Mouse (Mus musculus) embryonic facial prominence, embryonic 10.5 days (tissue): Measurements from ENCODE around the gene Tex261. TPM values are rescaled to one million over a fixed set of nuclear protein-coding genes. Genes with fewer than 3 reads are reported as not detected.
A peak's percentile ranks its signal among the peaks of the same experiment; 100 is the strongest.

Experiments
- DNase-seq: peaks from one replicate; pipeline ENCODE4 v3.0.0-alpha.2; 2017; ENCODE audit warnings: low spot score
- H3K27ac ChIP-seq: fragments of 300-500 bp; sonication (generic); replicated peaks from 2 replicates; pipeline ENCODE4 v1.5.1; 2016; ENCODE audit warnings: mild to moderate bottlenecking
- H3K27me3 ChIP-seq: fragments of 300-500 bp; sonication (generic); replicated peaks from 2 replicates; pipeline ENCODE4 v1.6.1; 2016; ENCODE audit warnings: low read depth, mild to moderate bottlenecking; ENCODE audit not compliant: poor library complexity, severe bottlenecking
- H3K36me3 ChIP-seq: fragments of 300-500 bp; sonication (generic); replicated peaks from 2 replicates; pipeline ENCODE4 v1.6.1; 2016; ENCODE audit warnings: mild to moderate bottlenecking, moderate library complexity
- H3K4me1 ChIP-seq: fragments of 300-500 bp; sonication (generic); 2 replicates; pipeline ENCODE4 v1.6.1; 2016
- H3K4me3 ChIP-seq: fragments of 300-500 bp; sonication (generic); 2 replicates; pipeline ENCODE4 v1.5.1; 2016; ENCODE audit warnings: mild to moderate bottlenecking, moderate library complexity
- H3K9me3 ChIP-seq: fragments of 300-500 bp; sonication (generic); 2 replicates; pipeline ENCODE4 v1.6.1; 2016; ENCODE audit warnings: mild to moderate bottlenecking
- WGBS: fragments of 180-500 bp; shearing (Covaris S2); methylation state at CpG from one replicate; pipeline ENCODE4 v1.1.7; 2016; 5-methylcytosine and 5-hydroxymethylcytosine counted together
- polyA plus RNA-seq: library from polyadenylated mRNA; unstranded; fragments of >200 nt; fragmentation: Nextera tagmentation; extraction: Ambion mirVana; gene quantifications from 2 replicates; pipeline ENCODE4 v1.2.1, GENCODE M21; 2016

Tex261 gene
- polyA plus RNA-seq, 1 experiment from 2014 or later, result 76.0 TPM

GRCm38 (mm10) chr6:83745466-83745865 is 30.1 kb downstream of the Tex261 start:
- WGBS, result 54% methylated on average over 2 of the region's 2 CpGs
- Histone ChIP-seq H3K27me3 (peaks cover 80% of the 10 kb centered on the region), H3K27ac (no peak overlapping the region), H3K36me3 (no peaks in the 10 kb centered on the region), H3K9me3 (no peaks in the 10 kb centered on the region), H3K4me1 (peaks cover 50% of the 10 kb centered on the region), H3K4me3 (no peak overlapping the region)
- no peak for DNase-seq

- H3K27me3 ChIP-seq, result peaks cover 76% of the 10 kb centered on the region
- no peak for DNase-seq
- H3K27ac ChIP-seq, result no peak overlapping the region
- peaks cover 42% of the 10 kb centered on the region for H3K4me1 ChIP-seq
- no peaks in the 10 kb centered on the region for H3K36me3 ChIP-seq
- WGBS, result 55% methylated on average over 5 of the region's 5 CpGs
- H3K4me3 ChIP-seq, result no peak overlapping the region
- H3K9me3 ChIP-seq, result no peaks in the 10 kb centered on the region
Measured at GRCm38 (mm10) chr6:83744557-83744956, 31.1 kb downstream of the Tex261 start.

- WGBS, result 54% methylated on average over 5 of the region's 5 CpGs
- H3K4me1 ChIP-seq, result peaks cover 38% of the 10 kb centered on the region
- no peak for DNase-seq
- peaks cover 72% of the 10 kb centered on the region for H3K27me3 ChIP-seq
- no peak overlapping the region for H3K27ac ChIP-seq
- no peaks in the 10 kb centered on the region for H3K9me3 ChIP-seq
- no peak overlapping the region for H3K4me3 ChIP-seq
- no peaks in the 10 kb centered on the region for H3K36me3 ChIP-seq
Measured at GRCm38 (mm10) chr6:83744126-83744525, 31.5 kb downstream of the Tex261 start.

- no peak overlapping the region for H3K27ac ChIP-seq
- H3K9me3 ChIP-seq, result no peaks in the 10 kb centered on the region
- peaks cover 63% of the 10 kb centered on the region for H3K27me3 ChIP-seq
- H3K4me3 ChIP-seq, result no peak overlapping the region
- H3K36me3 ChIP-seq, result no peaks in the 10 kb centered on the region
- no peak for DNase-seq
- WGBS, result 62% methylated on average over 5 of the region's 5 CpGs
- peaks cover 30% of the 10 kb centered on the region for H3K4me1 ChIP-seq
Measured at GRCm38 (mm10) chr6:83743212-83743611, 32.4 kb downstream of the Tex261 start.

GRCm38 (mm10) chr6:83742761-83743160 is 32.9 kb downstream of the Tex261 start, which contains the start of gene Atp6v1b1:
Atp6v1b1 (plus strand) TSS chr6:83742990.
- H3K4me3 ChIP-seq, result no peak within 1 kb of the TSS
- H3K9me3 ChIP-seq, result no peaks in the 10 kb centered on the region
- no peak for DNase-seq
- peaks cover 30% of the 10 kb centered on the region for H3K4me1 ChIP-seq
- 56% methylated on average over 5 of the region's 5 CpGs for WGBS
- peaks cover 59% of the 10 kb centered on the region for H3K27me3 ChIP-seq
- no peak within 1 kb of the TSS for H3K27ac ChIP-seq
- no peaks in the 10 kb centered on the region for H3K36me3 ChIP-seq

- Histone ChIP-seq H3K36me3 (no peaks in the 10 kb centered on the region), H3K27ac (no peak overlapping the region), H3K27me3 (peaks cover 35% of the 10 kb centered on the region), H3K4me3 (no peak overlapping the region), H3K4me1 (peaks cover 11% of the 10 kb centered on the region), H3K9me3 (peaks cover 8% of the 10 kb centered on the region)
- no peak for DNase-seq
- 79% methylated on average over 6 of the region's 6 CpGs for WGBS
Measured at GRCm38 (mm10) chr6:83738596-83738995, 37.0 kb downstream of the Tex261 start.

GRCm38 (mm10) chr6:83737311-83737710 is 38.3 kb downstream of the Tex261 start:
- no peaks in the 10 kb centered on the region for H3K36me3 ChIP-seq
- H3K27me3 ChIP-seq, result peaks cover 25% of the 10 kb centered on the region; the same call in 1 of the 2 replicates
- WGBS, result 33% methylated on average over 13 of the region's 13 CpGs
- no peak for DNase-seq
- H3K9me3 ChIP-seq, result peaks cover 8% of the 10 kb centered on the region
- no peak overlapping the region for H3K27ac ChIP-seq
- peaks cover 7% of the 10 kb centered on the region for H3K4me1 ChIP-seq
- no peak overlapping the region for H3K4me3 ChIP-seq

- no peaks in the 10 kb centered on the region for H3K36me3 ChIP-seq
- DNase-seq, result peak; percentile 82
- H3K9me3 ChIP-seq, result peaks cover 8% of the 10 kb centered on the region
- H3K4me1 ChIP-seq, result no peaks in the 10 kb centered on the region
- H3K27me3 ChIP-seq, result peaks cover 43% of the 10 kb centered on the region
- H3K27ac ChIP-seq, result no peak overlapping the region
- WGBS, result 30% methylated on average over 5 of the region's 5 CpGs
- H3K4me3 ChIP-seq, result no peak overlapping the region
Measured at GRCm38 (mm10) chr6:83731128-83731527, 44.5 kb downstream of the Tex261 start.

GRCm38 (mm10) chr6:83729350-83729970 is 46.2 kb downstream of the Tex261 start:
- Histone ChIP-seq H3K27me3 (peaks cover 40% of the 10 kb centered on the region), H3K9me3 (peaks cover 8% of the 10 kb centered on the region), H3K4me1 (no peaks in the 10 kb centered on the region), H3K4me3 (no peak overlapping the region), H3K27ac (no peak overlapping the region), H3K36me3 (no peaks in the 10 kb centered on the region)
- no peak for DNase-seq
- 73% methylated on average over 14 of the region's 14 CpGs for WGBS

GRCm38 (mm10) chr6:83728488-83728887 is 47.1 kb downstream of the Tex261 start:
- H3K9me3 ChIP-seq, result no peaks in the 10 kb centered on the region
- peaks cover 48% of the 10 kb centered on the region for H3K27me3 ChIP-seq
- H3K4me1 ChIP-seq, result no peaks in the 10 kb centered on the region
- WGBS, result 91% methylated on average over 3 of the region's 3 CpGs
- DNase-seq, result no peak
- H3K27ac ChIP-seq, result no peak overlapping the region
- no peaks in the 10 kb centered on the region for H3K36me3 ChIP-seq
- no peak overlapping the region for H3K4me3 ChIP-seq

- Histone ChIP-seq H3K27me3 (peaks cover 56% of the 10 kb centered on the region), H3K27ac (no peak overlapping the region), H3K4me3 (no peak overlapping the region), H3K4me1 (no peaks in the 10 kb centered on the region; the same call in 1 of the 2 replicates), H3K9me3 (no peaks in the 10 kb centered on the region), H3K36me3 (no peaks in the 10 kb centered on the region)
- no peak for DNase-seq
- 42% methylated on average over 4 of the region's 4 CpGs for WGBS
Measured at GRCm38 (mm10) chr6:83727178-83727577, 48.4 kb downstream of the Tex261 start.

- H3K27ac ChIP-seq, result no peak overlapping the region
- 15% methylated on average over 6 of the region's 6 CpGs for WGBS
- no peak for DNase-seq
- no peaks in the 10 kb centered on the region for H3K9me3 ChIP-seq
- H3K4me3 ChIP-seq, result no peak overlapping the region
- no peaks in the 10 kb centered on the region for H3K36me3 ChIP-seq
- H3K4me1 ChIP-seq, result no peaks in the 10 kb centered on the region; the same call in 1 of the 2 replicates
- peaks cover 81% of the 10 kb centered on the region for H3K27me3 ChIP-seq
Measured at GRCm38 (mm10) chr6:83722526-83722925, 53.1 kb downstream of the Tex261 start.
